8 mouse cellular contexts compared by ENCODE assay signal in the genomic region with DNA sequence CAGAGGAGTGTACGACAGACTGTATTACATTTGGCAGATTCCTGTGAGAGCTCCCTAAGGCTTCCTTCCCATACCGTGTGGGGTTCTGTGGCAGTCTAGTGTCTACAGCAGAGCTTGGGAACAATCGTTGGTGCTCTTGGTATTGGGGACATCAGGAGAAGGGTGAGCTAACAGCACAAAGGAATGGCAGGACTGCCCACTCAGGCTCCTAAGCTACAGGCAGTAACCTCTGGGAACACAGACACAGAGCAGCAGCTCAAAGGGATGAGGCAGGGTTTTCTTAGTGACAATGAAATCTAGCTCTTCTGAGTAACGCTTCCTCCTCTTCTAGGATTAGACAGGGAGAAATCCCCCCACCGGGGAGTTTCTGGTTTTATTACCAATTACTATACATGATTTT. TPM values are rescaled to one million over a fixed set of nuclear protein-coding genes. Genes with fewer than 3 reads are reported as not detected.
DNase-seq lines count a peak whose midpoint lies in the region; ATAC-seq and TF ChIP-seq lines count a peak whose summit lies in the region.

No protein-coding gene starts in this region.

- H3K36me3 ChIP-seq in embryonic facial prominence, embryonic 13.5 days: no peaks in the 10 kb centered on the region

- H3K4me3 ChIP-seq in embryonic facial prominence, embryonic 13.5 days: 0 out of 2 replicates have a peak overlapping the region, but pooled peaks have one; percentile 21
- no peak overlapping the region; the same call in 1 of the 2 replicates for H3K4me3 ChIP-seq in gastrocnemius, adult 2 months

- intact Hi-C loops in gastrocnemius, adult 2 months (cut with DNase I): no loop called here

- H3K4me1 ChIP-seq in embryonic facial prominence, embryonic 13.5 days: peaks cover 12% of the 10 kb centered on the region

- no peaks in the 10 kb centered on the region for H3K9me3 ChIP-seq in embryonic facial prominence, embryonic 13.5 days

- no peaks in the 10 kb centered on the region for H3K27me3 ChIP-seq in embryonic facial prominence, embryonic 13.5 days

- ATAC-seq in embryonic facial prominence, embryonic 13.5 days (ENCODE audit: insufficient number of reproducible peaks, insufficient read depth, low FRiP score, low TSS enrichment, low read depth): no peak

- 28% methylated on average over 5 of the region's 5 CpGs for WGBS in embryonic facial prominence, embryonic 13.5 days

- peak; percentile 36 to 56 for DNase-seq in right cerebral cortex, postnatal 10 days (ENCODE audit: low spot score in 2 of 2)
- no peak for DNase-seq in right cerebral cortex, postnatal 36 days (ENCODE audit: low spot score in 2 of 2)
- DNase-seq in layer of hippocampus, postnatal 14 days (ENCODE audit: low spot score in 2 of 2): peak; percentile 24 to 40
- no peak for DNase-seq in urinary bladder, adult 2 months (ENCODE audit: low spot score)
- no peak for DNase-seq in gastrocnemius, adult 2 months
- no peak for DNase-seq in kidney, postnatal 4 days
- no peak for DNase-seq in heart, postnatal 4 days

- no peak overlapping the region; the same call in 1 of the 2 replicates for H3K4me2 ChIP-seq in embryonic facial prominence, embryonic 13.5 days

- TF ChIP-seq CTCF in gastrocnemius, adult 2 months (IDR thresholded peaks at IDR 0.05): no peak

- H3K9ac ChIP-seq in embryonic facial prominence, embryonic 13.5 days: no peak overlapping the region

- no peak overlapping the region for H3K27ac ChIP-seq in embryonic facial prominence, embryonic 13.5 days
- H3K27ac ChIP-seq in gastrocnemius, adult 2 months: no peak overlapping the region

RNA-seq across cellular contexts. Expression of a gene that starts 11.4 kb away (rescaled TPM):
- 9.1 TPM in 2 replicates for polyA plus RNA-seq in embryonic facial prominence, embryonic 13.5 days (2015; fragmentation: Nextera tagmentation; extraction: Ambion mirVana)
- total RNA-seq in layer of hippocampus, postnatal 14 days (2021): 10 to 100 TPM; 24.1 to 24.7 TPM
- 9.5 and 9.7 TPM in 2 replicates for polyA plus RNA-seq in urinary bladder, adult 2 months (2012; rRNA removed)
- 1 to 10 TPM; 4.0 to 4.1 TPM for total RNA-seq in gastrocnemius, adult 2 months (2021)
- total RNA-seq in heart, postnatal 4 days (2021): 1 to 10 TPM; 6.3 to 6.6 TPM

RNA-seq across cellular contexts. Expression of a gene that starts 33.2 kb away (rescaled TPM):
- polyA plus RNA-seq in embryonic facial prominence, embryonic 13.5 days (2015; fragmentation: Nextera tagmentation; extraction: Ambion mirVana): 18.9 and 24.4 TPM in 2 replicates
- 10 to 100 TPM; 55.5 to 57.1 TPM for total RNA-seq in layer of hippocampus, postnatal 14 days (2021)
- 28.8 and 32.3 TPM in 2 replicates for polyA plus RNA-seq in urinary bladder, adult 2 months (2012; rRNA removed)
- total RNA-seq in gastrocnemius, adult 2 months (2021): 10 to 100 TPM; 36.1 to 41.8 TPM
- 10 to 100 TPM; 46.1 to 47.7 TPM for total RNA-seq in heart, postnatal 4 days (2021)

RNA-seq across cellular contexts. Expression of a gene that starts 57.1 kb away (rescaled TPM):
- polyA plus RNA-seq in embryonic facial prominence, embryonic 13.5 days (2015; fragmentation: Nextera tagmentation; extraction: Ambion mirVana): 3.2 and 3.9 TPM in 2 replicates
- total RNA-seq in layer of hippocampus, postnatal 14 days (2021): 10 to 100 TPM; 19.4 to 19.5 TPM
- polyA plus RNA-seq in urinary bladder, adult 2 months (2012; rRNA removed): 35.3 and 37.5 TPM in 2 replicates
- total RNA-seq in gastrocnemius, adult 2 months (2021): 10 to 100 TPM; 10.4 to 10.9 TPM
- 1 to 10 TPM; 2.4 to 2.8 TPM for total RNA-seq in heart, postnatal 4 days (2021)

Comparison
In these comparisons a context has a peak if more than half of its experiments do, and no peak if none do; other contexts are left out.
1. DNase-seq: peak in right cerebral cortex, postnatal 10 days (2 of 2) and layer of hippocampus, postnatal 14 days (2 of 2); none in right cerebral cortex, postnatal 36 days (0 of 2), urinary bladder, adult 2 months (single experiment), gastrocnemius, adult 2 months (single experiment), kidney, postnatal 4 days (0 of 2) and heart, postnatal 4 days (single experiment).